Mouse (Mus musculus) heart, postnatal 4 days (tissue): ENCODE measurements at regions not wholly inside any gene's neighbourhood (a gene's known extent, or its start where the extent isn't known, plus 50 kb on each side); places are given as distances from the start of the nearest gene placed in this dataset.
A peak's percentile ranks its signal among the peaks of the same experiment; 100 is the strongest.

Source experiments
- DNase-seq: peaks from one replicate; pipeline ENCODE4 v3.0.0; 2021

- DNase-seq: peak; percentile 3
These were observed 373.2 kb upstream of the Gm21477 start for GRCm38 (mm10) chrY:86743391-86743790.
